Mouse (Mus musculus) lung, adult 2 months (tissue): ENCODE measurements around the gene Tnrc6a. TPM values are rescaled to one million over a fixed set of nuclear protein-coding genes. Genes with fewer than 3 reads are reported as not detected.

Experiments used
- DNase-seq: peaks from one replicate; pipeline ENCODE4 v3.0.0; 2022
- H3K4me1 ChIP-seq: fragments of 200-500 bp; 2 replicates; pipeline ENCODE4 v1.6.1; 2011; ENCODE audit warnings: low read length; ENCODE audit not compliant: control insufficient read depth, insufficient read depth
- H3K4me3 ChIP-seq: fragments of 200-500 bp; replicated peaks from 2 replicates; pipeline ENCODE3; 2011; ENCODE audit warnings: low read depth, mild to moderate bottlenecking, control low read depth, low read length; ENCODE audit errors: extremely low read depth
- CTCF ChIP-seq: fragments of 200-500 bp; IDR thresholded peaks from 2 replicates; pipeline ENCODE4 v1.5.1; 2011; ENCODE audit warnings: mild to moderate bottlenecking, low read length, control low read depth; ENCODE audit not compliant: insufficient read depth
- POLR2A ChIP-seq: fragments of 200-500 bp; IDR thresholded peaks from 2 replicates; pipeline ENCODE4 v1.6.1; 2011; ENCODE audit warnings: low read depth, mild to moderate bottlenecking, control low read depth, low read length, borderline replicate concordance; ENCODE audit errors: extremely low read depth
- WGBS: fragments of 180-500 bp; shearing (Covaris S2); methylation state at CpG from one replicate; pipeline ENCODE4 v1.1.7; 2018; 5-methylcytosine and 5-hydroxymethylcytosine counted together
- polyA plus RNA-seq: library from polyadenylated mRNA; depleted of rRNA; stranded (reverse); fragments of >200 nt; gene quantifications from 2 replicates; pipeline ENCODE4 v1.2.3, GENCODE M21; 2012

The Tnrc6a gene
- polyA plus RNA-seq, 1 experiment = 33.2 TPM

DNA sequence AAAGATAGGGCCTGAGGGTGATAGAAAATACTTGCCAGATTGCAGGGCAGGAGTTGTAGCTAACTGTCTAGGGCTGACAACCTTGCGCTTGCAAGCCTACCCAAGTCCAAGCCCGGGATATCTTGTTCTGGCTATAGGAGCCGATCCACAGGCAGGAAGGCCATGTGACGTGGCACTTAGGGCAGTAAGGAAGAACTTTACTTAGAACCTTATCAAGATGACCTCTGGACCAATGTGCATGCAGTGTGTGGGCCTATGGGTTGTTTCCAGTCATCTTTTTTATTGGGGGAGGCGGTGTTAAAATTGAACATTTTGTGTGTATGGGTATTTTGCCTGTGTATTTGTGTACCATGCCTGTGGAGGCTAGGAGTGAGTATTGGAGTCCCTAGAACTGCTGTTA lies 72.7 kb downstream of the Tnrc6a start:
- Histone ChIP-seq H3K4me1 (no peaks in the 10 kb centered on the region), H3K4me3 (no peak overlapping the region)
- DNase-seq = no peak
- WGBS = 83% methylated on average over 5 of the region's 5 CpGs
- TF ChIP-seq POLR2A (no peak), CTCF (no peak)

- TF ChIP-seq POLR2A (no peak), CTCF (no peak)
- no peak for DNase-seq
- no peaks in the 10 kb centered on the region for H3K4me1 ChIP-seq
- no peak overlapping the region for H3K4me3 ChIP-seq
- WGBS = 55% methylated on average over 10 of the region's 10 CpGs
Observed at GRCm38 (mm10) chr7:123198695-123199094, 75.0 kb downstream of the Tnrc6a start.

- no peak for TF ChIP-seq CTCF
- TF ChIP-seq POLR2A = no peak
- no peak for DNase-seq
- Histone ChIP-seq H3K4me3 (no peak overlapping the region), H3K4me1 (no peaks in the 10 kb centered on the region)
- WGBS = 61% methylated on average over 3 of the region's 3 CpGs
Observed at GRCm38 (mm10) chr7:123199151-123199550, 75.5 kb downstream of the Tnrc6a start.

- H3K4me1 ChIP-seq = no peaks in the 10 kb centered on the region
- TF ChIP-seq POLR2A (no peak), CTCF (no peak)
- no peak overlapping the region for H3K4me3 ChIP-seq
- WGBS = 86% methylated on average over 15 of the region's 15 CpGs
- DNase-seq = no peak
Observed at GRCm38 (mm10) chr7:123199656-123200206, 76.0 kb downstream of the Tnrc6a start.

GRCm38 (mm10) chr7:123200722-123201121 lies 77.0 kb downstream of the Tnrc6a start:
- TF ChIP-seq CTCF = no peak
- no peak for TF ChIP-seq POLR2A
- no peak for DNase-seq
- Histone ChIP-seq H3K4me1 (no peaks in the 10 kb centered on the region), H3K4me3 (no peak overlapping the region)
- WGBS = 64% methylated on average over 9 of the region's 9 CpGs

DNA sequence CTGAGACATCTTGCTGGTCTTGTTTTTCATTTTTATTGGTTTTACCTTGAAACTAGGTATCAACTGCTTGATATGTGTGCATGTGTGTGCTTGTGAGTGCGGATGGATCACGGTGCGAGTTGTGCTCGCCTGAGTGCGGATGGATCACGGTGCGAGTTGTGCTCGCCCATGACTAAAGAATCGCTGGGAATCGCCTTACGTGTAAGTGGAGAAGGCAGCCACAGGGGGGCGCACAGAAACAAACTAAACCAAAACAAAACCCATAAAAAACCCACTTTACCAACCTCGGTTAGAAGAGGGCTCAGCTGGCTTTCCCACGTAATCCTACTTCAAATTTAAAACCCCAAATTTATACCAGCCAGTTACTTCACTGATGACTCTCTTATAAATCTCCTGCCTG lies 81.6 kb downstream of the Tnrc6a start:
- Histone ChIP-seq H3K4me3 (no peak overlapping the region), H3K4me1 (no peaks in the 10 kb centered on the region)
- TF ChIP-seq POLR2A = no peak
- TF ChIP-seq CTCF = peak; percentile 60
- DNase-seq = peak; percentile 37
- WGBS = 27% methylated on average over 14 of the region's 14 CpGs

GRCm38 (mm10) chr7:123207561-123207960 lies 83.9 kb downstream of the Tnrc6a start:
- Histone ChIP-seq H3K4me1 (no peaks in the 10 kb centered on the region), H3K4me3 (no peak overlapping the region)
- WGBS = 44% methylated on average over 6 of the region's 6 CpGs
- DNase-seq = no peak
- no peak for TF ChIP-seq POLR2A
- no peak for TF ChIP-seq CTCF

- H3K4me3 ChIP-seq = no peak overlapping the region
- DNase-seq = no peak
- no peaks in the 10 kb centered on the region for H3K4me1 ChIP-seq
- TF ChIP-seq POLR2A = no peak
- WGBS = 27% methylated on average over 9 of the region's 9 CpGs
Observed at GRCm38 (mm10) chr7:123209864-123210263, 86.2 kb downstream of the Tnrc6a start.

DNA sequence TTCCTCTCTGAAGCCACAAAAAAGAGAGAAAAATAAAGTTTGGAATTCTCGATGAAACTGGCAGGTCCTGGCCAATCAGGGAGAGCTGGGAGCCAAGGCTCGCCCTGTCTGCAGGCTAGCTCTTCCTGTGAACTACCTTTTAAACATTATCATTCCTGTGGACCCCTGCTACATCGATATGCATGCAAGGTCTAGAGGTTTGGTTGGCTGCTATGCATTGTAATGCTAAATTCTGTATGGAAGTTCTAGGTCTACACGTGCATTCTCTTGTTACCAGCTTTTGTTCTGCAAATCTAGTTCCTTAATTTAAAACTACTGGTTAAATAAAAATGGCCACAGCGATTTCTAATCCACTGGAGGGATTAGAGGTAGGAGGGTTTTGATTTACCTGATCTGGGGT lies 87.8 kb downstream of the Tnrc6a start:
- no peak overlapping the region for H3K4me3 ChIP-seq
- no peak for DNase-seq
- H3K4me1 ChIP-seq = no peaks in the 10 kb centered on the region
- no peak for TF ChIP-seq CTCF
- no peak for TF ChIP-seq POLR2A
- 53% methylated on average over 5 of the region's 5 CpGs for WGBS

DNA sequence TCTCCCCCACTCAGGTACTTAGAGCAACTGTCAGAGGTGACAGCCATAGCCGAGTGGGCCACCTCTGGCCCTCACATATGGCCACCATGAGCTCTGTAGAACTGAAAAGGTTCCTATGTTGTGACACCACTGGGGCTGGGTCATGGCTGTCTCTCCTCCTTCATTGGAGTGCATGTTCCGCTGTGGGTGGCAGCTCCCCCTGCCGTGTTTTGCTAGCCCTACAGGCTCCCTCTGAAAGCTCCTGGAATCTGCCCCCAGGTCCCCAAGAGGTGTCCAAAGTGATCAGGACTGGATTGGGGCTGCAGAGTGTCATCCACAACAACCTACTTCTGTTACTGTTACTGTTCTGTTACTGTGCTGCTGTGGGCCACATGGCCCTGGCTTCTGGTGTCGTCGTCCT lies 88.6 kb downstream of the Tnrc6a start:
- Histone ChIP-seq H3K4me1 (no peaks in the 10 kb centered on the region), H3K4me3 (no peak overlapping the region)
- 71% methylated on average over 5 of the region's 5 CpGs for WGBS
- no peak for DNase-seq
- no peak for TF ChIP-seq POLR2A
- no peak for TF ChIP-seq CTCF

GRCm38 (mm10) chr7:123214365-123215075 lies 90.8 kb downstream of the Tnrc6a start, which contains the start of gene Slc5a11:
Slc5a11 (plus strand) TSS chr7:123214780.
- Histone ChIP-seq H3K4me1 (no peaks in the 10 kb centered on the region), H3K4me3 (no peak within 1 kb of the TSS)
- WGBS = 36% methylated on average over 8 of the region's 8 CpGs
- DNase-seq = no peak
- TF ChIP-seq CTCF (no peak), POLR2A (no peak)
